Mouse (Mus musculus): ENCODE results near the gene Emc8. TPM values are rescaled to one million over a fixed set of nuclear protein-coding genes. Genes with fewer than 3 reads are reported as not detected.
A peak's percentile ranks its signal among the peaks of the same experiment; 100 is the strongest.

Emc8 gene
- polyA plus RNA-seq, 1 experiment from 2014 or later: 369 TPM

- Histone ChIP-seq H3K4me1 (ENCODE audit: control insufficient read depth, insufficient read depth, low read length) (peaks cover 3% of the 10 kb centered on the region; the same call in 1 of the 2 replicates), H3K9me3 (ENCODE audit: control insufficient read depth, low read length) (no peaks in the 10 kb centered on the region), H3K4me2 (ENCODE audit: low read depth, severe bottlenecking) (no peak overlapping the region), H3K27ac (replicated peaks; ENCODE audit: low read depth, low read length) (no peak overlapping the region), H3K4me3 (ENCODE audit: low read depth, low read length) (no peak overlapping the region), H3K27me3 (ENCODE audit: control insufficient read depth, insufficient read depth, low read length) (no peaks in the 10 kb centered on the region), H3K36me3 (ENCODE audit: control insufficient read depth, insufficient read depth, low read length) (no peaks in the 10 kb centered on the region), H3K9ac (ENCODE audit: low read length) (no peak overlapping the region)
- ATAC-seq (ENCODE audit: insufficient number of reproducible peaks, low FRiP score, low TSS enrichment, low read depth): no peak
- 2% methylated on average over 6 of the region's 6 CpGs for WGBS
- DNase-seq (ENCODE audit: low spot score): peak; percentile 91
Measured at GRCm38 (mm10) chr8:120618110-120618509, 50.3 kb downstream of the Emc8 start.

GRCm38 (mm10) chr8:120616663-120617626, 51.4 kb downstream of the Emc8 start:
- no peak overlapping the region for H3K27ac ChIP-seq (replicated peaks; ENCODE audit: low read depth, low read length)
- ATAC-seq (ENCODE audit: insufficient number of reproducible peaks, low FRiP score, low TSS enrichment, low read depth): no peak; the same call in 1 of the 2 replicates

GRCm38 (mm10) chr8:120614491-120614890, 53.9 kb downstream of the Emc8 start:
- WGBS: 90% methylated on average over 3 of the region's 3 CpGs
- H3K4me1 ChIP-seq (ENCODE audit: control insufficient read depth, insufficient read depth, low read length): no peaks in the 10 kb centered on the region
- no peak overlapping the region for H3K27ac ChIP-seq (replicated peaks; ENCODE audit: low read depth, low read length)
- H3K9ac ChIP-seq (ENCODE audit: low read length): no peak overlapping the region
- H3K4me3 ChIP-seq (ENCODE audit: low read depth, low read length): no peak overlapping the region
- no peak overlapping the region for H3K4me2 ChIP-seq (ENCODE audit: low read depth, severe bottlenecking)
- H3K36me3 ChIP-seq (ENCODE audit: control insufficient read depth, insufficient read depth, low read length): no peaks in the 10 kb centered on the region
- ATAC-seq (ENCODE audit: insufficient number of reproducible peaks, low FRiP score, low TSS enrichment, low read depth) (no peak), DNase-seq (ENCODE audit: low spot score) (no peak)
- no peaks in the 10 kb centered on the region for H3K9me3 ChIP-seq (ENCODE audit: control insufficient read depth, low read length)
- no peaks in the 10 kb centered on the region for H3K27me3 ChIP-seq (ENCODE audit: control insufficient read depth, insufficient read depth, low read length)

More at GRCm38 (mm10) chr8:120616663-120617626, 51.4 kb downstream of the Emc8 start:
- DNase-seq (ENCODE audit: low spot score): no peak
- Histone ChIP-seq H3K9ac (ENCODE audit: low read length) (no peak overlapping the region), H3K4me3 (ENCODE audit: low read depth, low read length) (no peak overlapping the region), H3K4me1 (ENCODE audit: control insufficient read depth, insufficient read depth, low read length) (peaks cover 3% of the 10 kb centered on the region; the same call in 1 of the 2 replicates), H3K4me2 (ENCODE audit: low read depth, severe bottlenecking) (no peak overlapping the region), H3K27me3 (ENCODE audit: control insufficient read depth, insufficient read depth, low read length) (no peaks in the 10 kb centered on the region), H3K36me3 (ENCODE audit: control insufficient read depth, insufficient read depth, low read length) (no peaks in the 10 kb centered on the region), H3K9me3 (ENCODE audit: control insufficient read depth, low read length) (no peaks in the 10 kb centered on the region)
- 39% methylated on average over 7 of the region's 8 CpGs for WGBS

- H3K4me2 ChIP-seq (ENCODE audit: low read depth, severe bottlenecking): no peak overlapping the region
- H3K27me3 ChIP-seq (ENCODE audit: control insufficient read depth, insufficient read depth, low read length): no peaks in the 10 kb centered on the region
- H3K27ac ChIP-seq (replicated peaks; ENCODE audit: low read depth, low read length): no peak overlapping the region
- 86% methylated on average over 6 of the region's 6 CpGs for WGBS
- no peak overlapping the region for H3K9ac ChIP-seq (ENCODE audit: low read length)
- H3K36me3 ChIP-seq (ENCODE audit: control insufficient read depth, insufficient read depth, low read length): no peaks in the 10 kb centered on the region
- DNase-seq (ENCODE audit: low spot score) (no peak), ATAC-seq (ENCODE audit: insufficient number of reproducible peaks, low FRiP score, low TSS enrichment, low read depth) (no peak)
- H3K4me3 ChIP-seq (ENCODE audit: low read depth, low read length): no peak overlapping the region
- H3K9me3 ChIP-seq (ENCODE audit: control insufficient read depth, low read length): no peaks in the 10 kb centered on the region
- no peaks in the 10 kb centered on the region for H3K4me1 ChIP-seq (ENCODE audit: control insufficient read depth, insufficient read depth, low read length)
Measured at GRCm38 (mm10) chr8:120610824-120611223, 57.5 kb downstream of the Emc8 start.

GRCm38 (mm10) chr8:120607885-120608284, 60.5 kb downstream of the Emc8 start:
- H3K27ac ChIP-seq (replicated peaks; ENCODE audit: low read depth, low read length): no peak overlapping the region
- no peak for ATAC-seq (ENCODE audit: insufficient number of reproducible peaks, low FRiP score, low TSS enrichment, low read depth)
- no peaks in the 10 kb centered on the region for H3K4me1 ChIP-seq (ENCODE audit: control insufficient read depth, insufficient read depth, low read length)
- no peak overlapping the region for H3K4me3 ChIP-seq (ENCODE audit: low read depth, low read length)
- H3K9me3 ChIP-seq (ENCODE audit: control insufficient read depth, low read length): no peaks in the 10 kb centered on the region
- no peaks in the 10 kb centered on the region for H3K27me3 ChIP-seq (ENCODE audit: control insufficient read depth, insufficient read depth, low read length)
- WGBS: 11% methylated on average over 7 of the region's 7 CpGs
- no peak overlapping the region for H3K9ac ChIP-seq (ENCODE audit: low read length)
- H3K4me2 ChIP-seq (ENCODE audit: low read depth, severe bottlenecking): no peak overlapping the region
- no peaks in the 10 kb centered on the region for H3K36me3 ChIP-seq (ENCODE audit: control insufficient read depth, insufficient read depth, low read length)
- peak; percentile 86 for DNase-seq (ENCODE audit: low spot score)

GRCm38 (mm10) chr8:120607460-120607859, 60.9 kb downstream of the Emc8 start:
- ATAC-seq (ENCODE audit: insufficient number of reproducible peaks, low FRiP score, low TSS enrichment, low read depth): no peak
- no peak overlapping the region for H3K9ac ChIP-seq (ENCODE audit: low read length)
- H3K9me3 ChIP-seq (ENCODE audit: control insufficient read depth, low read length): no peaks in the 10 kb centered on the region
- WGBS: 84% methylated on average over 9 of the region's 9 CpGs
- no peak for DNase-seq (ENCODE audit: low spot score)
- no peak overlapping the region for H3K4me3 ChIP-seq (ENCODE audit: low read depth, low read length)
- no peaks in the 10 kb centered on the region for H3K36me3 ChIP-seq (ENCODE audit: control insufficient read depth, insufficient read depth, low read length)
- no peak overlapping the region for H3K4me2 ChIP-seq (ENCODE audit: low read depth, severe bottlenecking)
- no peak overlapping the region for H3K27ac ChIP-seq (replicated peaks; ENCODE audit: low read depth, low read length)
- H3K27me3 ChIP-seq (ENCODE audit: control insufficient read depth, insufficient read depth, low read length): no peaks in the 10 kb centered on the region
- H3K4me1 ChIP-seq (ENCODE audit: control insufficient read depth, insufficient read depth, low read length): 0 out of 2 replicates have a peak, but pooled peaks cover 3% of the 10 kb centered on the region

Other genes with a start within 250 kb of the Emc8 start
- 130 and 132 TPM in 2 replicates for gene Gins2, start 79.3 kb downstream of the Emc8 start, polyA plus RNA-seq (2014; fragmentation: Nextera tagmentation; extraction: Ambion mirVana)
- 4.7 and 6.2 TPM in 2 replicates for gene 1190005I06Rik, start 20.9 kb downstream of the Emc8 start, polyA plus RNA-seq (2014; fragmentation: Nextera tagmentation; extraction: Ambion mirVana)
- gene Gm27021, start 494 bp downstream of the Emc8 start, polyA plus RNA-seq (2014; fragmentation: Nextera tagmentation; extraction: Ambion mirVana): 1.7 and 2.1 TPM in 2 replicates
- 876 and 921 TPM in 2 replicates for gene Cox4i1, start 351 bp downstream of the Emc8 start, polyA plus RNA-seq (2014; fragmentation: Nextera tagmentation; extraction: Ambion mirVana)
- 2.1 and 2.4 TPM in 2 replicates for gene Irf8, start 67.8 kb upstream of the Emc8 start, polyA plus RNA-seq (2014; fragmentation: Nextera tagmentation; extraction: Ambion mirVana)